Mouse (Mus musculus) neural tube, embryonic 15.5 days (tissue): Measurements from ENCODE around the gene Fam3a. TPM values are rescaled to one million over a fixed set of nuclear protein-coding genes. Genes with fewer than 3 reads are reported as not detected.
A peak's percentile ranks its signal among the peaks of the same experiment; 100 is the strongest.

ENCODE experiments used
- ATAC-seq: fragments of 200-750 bp; cut with Nextera tagmentation; 2 replicates; pipeline ENCODE4 v1.8.0; 2017; ENCODE audit warnings: mild to moderate bottlenecking, moderate TSS enrichment, moderate library complexity; ENCODE audit not compliant: low FRiP score
- H3K27ac ChIP-seq: fragments of 300-500 bp; sonication (generic); replicated peaks from 2 replicates; pipeline ENCODE4 v1.5.1; 2015; ENCODE audit warnings: mild to moderate bottlenecking, inconsistent platforms
- H3K27me3 ChIP-seq: fragments of 300-500 bp; sonication (generic); replicated peaks from 2 replicates; pipeline ENCODE4 v1.6.1; 2015; ENCODE audit warnings: inconsistent platforms
- H3K36me3 ChIP-seq: fragments of 300-500 bp; sonication (generic); 2 replicates; pipeline ENCODE4 v1.6.1; 2015; ENCODE audit warnings: inconsistent platforms
- H3K4me1 ChIP-seq: fragments of 300-500 bp; sonication (generic); 2 replicates; pipeline ENCODE4 v1.6.1; 2015; ENCODE audit warnings: inconsistent platforms
- H3K4me2 ChIP-seq: fragments of 300-500 bp; sonication (generic); 2 replicates; pipeline ENCODE4 v1.6.1; 2015; ENCODE audit warnings: inconsistent platforms, mild to moderate bottlenecking, moderate library complexity
- H3K4me3 ChIP-seq: fragments of 300-500 bp; sonication (generic); replicated peaks from 2 replicates; pipeline ENCODE4 v1.5.1; 2015; ENCODE audit warnings: mild to moderate bottlenecking, inconsistent platforms
- H3K9ac ChIP-seq: fragments of 300-500 bp; sonication (generic); replicated peaks from 2 replicates; pipeline ENCODE4 v1.6.1; 2015; ENCODE audit warnings: mild to moderate bottlenecking, inconsistent platforms
- H3K9me3 ChIP-seq: fragments of 300-500 bp; sonication (generic); replicated peaks from 2 replicates; pipeline ENCODE4 v1.6.1; 2016; ENCODE audit warnings: inconsistent platforms
- WGBS: fragments of 180-500 bp; shearing (Covaris S2); methylation state at CpG from one replicate; pipeline ENCODE4 v1.1.7; 2015; ENCODE audit warnings: mixed read lengths; 5-methylcytosine and 5-hydroxymethylcytosine counted together
- polyA plus RNA-seq: library from polyadenylated mRNA; unstranded; fragments of >200 nt; fragmentation: Nextera tagmentation; extraction: Ambion mirVana; gene quantifications from 2 replicates; pipeline ENCODE4 v1.2.1, GENCODE M21; 2015

Gene Fam3a
- polyA plus RNA-seq, result 36.6 TPM in 2 replicates

DNA sequence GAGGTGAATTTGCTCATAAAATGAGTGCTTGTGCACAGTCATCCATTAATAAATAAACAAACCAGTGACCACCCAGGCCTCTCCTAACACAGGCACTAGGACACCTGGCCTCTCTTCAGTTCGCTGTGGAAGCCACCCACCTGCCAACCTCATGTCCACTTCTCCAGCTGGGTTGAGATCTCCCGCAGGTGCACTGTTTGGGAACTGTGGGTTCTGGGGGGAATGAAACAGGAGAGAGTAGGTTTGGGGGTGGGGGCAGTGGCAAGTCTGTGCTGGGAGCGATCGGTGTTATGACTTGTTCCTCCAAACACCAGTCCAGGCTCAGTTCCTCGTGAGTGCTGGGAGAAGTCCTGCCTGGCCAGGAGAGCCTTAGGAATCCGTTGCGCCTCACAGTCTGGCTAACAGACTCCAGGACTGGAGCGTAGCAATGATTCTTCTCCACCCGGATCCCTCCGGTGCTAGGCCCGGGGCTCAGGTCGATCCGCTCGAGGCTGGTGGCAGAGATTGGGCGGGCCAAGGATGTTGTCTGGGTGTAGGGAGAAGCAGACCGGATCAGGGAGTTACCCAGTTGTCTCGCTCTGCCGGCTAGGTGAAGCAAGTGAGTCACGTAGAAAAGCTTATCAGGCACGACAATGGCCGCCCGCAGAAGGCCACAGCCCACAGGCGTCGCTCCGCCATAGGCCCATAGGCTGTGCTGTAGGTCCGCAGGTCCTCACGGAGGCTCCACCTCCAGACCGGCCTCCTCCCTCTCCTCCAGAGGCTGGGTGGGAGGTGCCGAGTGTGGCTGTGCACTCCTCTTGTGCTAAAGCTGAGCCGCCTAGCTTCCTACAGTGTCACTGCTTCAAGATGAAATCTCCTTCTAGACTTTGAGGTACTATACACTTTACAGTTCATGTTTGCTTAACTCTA, at the start of gene Fam3a, which contains the start of gene Ikbkg:
Gene Fam3a (minus strand): TSS at position 738 of the 909 bp plus-strand sequence.
Gene Ikbkg (plus strand): TSS at position 756 of the 909 bp plus-strand sequence.
- H3K9me3 ChIP-seq, result no peaks in the 10 kb centered on the region
- peak within 1 kb of the TSS; percentile 60 for H3K4me2 ChIP-seq
- WGBS, result 20% methylated on average over 29 of the region's 30 CpGs
- peak within 1 kb of the TSS; percentile 67 for H3K9ac ChIP-seq
- H3K27ac ChIP-seq, result peak within 1 kb of the TSS; percentile 84
- no peaks in the 10 kb centered on the region for H3K36me3 ChIP-seq
- H3K4me1 ChIP-seq, result peaks cover 8% of the 10 kb centered on the region; the same call in 1 of the 2 replicates
- H3K4me3 ChIP-seq, result peak within 1 kb of the TSS; percentile 55
- ATAC-seq, result peak; percentile 100
- no peaks in the 10 kb centered on the region for H3K27me3 ChIP-seq

- H3K36me3 ChIP-seq, result 0 out of 2 replicates have a peak, but pooled peaks cover 5% of the 10 kb centered on the region
- ATAC-seq, result peak; percentile 82
- H3K9me3 ChIP-seq, result no peaks in the 10 kb centered on the region
- H3K9ac ChIP-seq, result peak overlapping the region; percentile 47
- H3K27me3 ChIP-seq, result no peaks in the 10 kb centered on the region
- H3K4me2 ChIP-seq, result peak overlapping the region; percentile 60
- H3K27ac ChIP-seq, result peak overlapping the region; percentile 90
- peaks cover 10% of the 10 kb centered on the region; the same call in 1 of the 2 replicates for H3K4me1 ChIP-seq
- H3K4me3 ChIP-seq, result peak overlapping the region; percentile 51
- WGBS, result 22% methylated on average over 22 of the region's 22 CpGs
Measured at GRCm38 (mm10) chrX:74429290-74429821, 36.3 kb upstream of the Fam3a start.

- no peaks in the 10 kb centered on the region for H3K27me3 ChIP-seq
- ATAC-seq, result peak; percentile 89
Measured at GRCm38 (mm10) chrX:74428826-74429276, 35.8 kb upstream of the Fam3a start, which contains the start of gene G6pdx. G6pdx (minus strand) TSS chrX:74429194.

DNA sequence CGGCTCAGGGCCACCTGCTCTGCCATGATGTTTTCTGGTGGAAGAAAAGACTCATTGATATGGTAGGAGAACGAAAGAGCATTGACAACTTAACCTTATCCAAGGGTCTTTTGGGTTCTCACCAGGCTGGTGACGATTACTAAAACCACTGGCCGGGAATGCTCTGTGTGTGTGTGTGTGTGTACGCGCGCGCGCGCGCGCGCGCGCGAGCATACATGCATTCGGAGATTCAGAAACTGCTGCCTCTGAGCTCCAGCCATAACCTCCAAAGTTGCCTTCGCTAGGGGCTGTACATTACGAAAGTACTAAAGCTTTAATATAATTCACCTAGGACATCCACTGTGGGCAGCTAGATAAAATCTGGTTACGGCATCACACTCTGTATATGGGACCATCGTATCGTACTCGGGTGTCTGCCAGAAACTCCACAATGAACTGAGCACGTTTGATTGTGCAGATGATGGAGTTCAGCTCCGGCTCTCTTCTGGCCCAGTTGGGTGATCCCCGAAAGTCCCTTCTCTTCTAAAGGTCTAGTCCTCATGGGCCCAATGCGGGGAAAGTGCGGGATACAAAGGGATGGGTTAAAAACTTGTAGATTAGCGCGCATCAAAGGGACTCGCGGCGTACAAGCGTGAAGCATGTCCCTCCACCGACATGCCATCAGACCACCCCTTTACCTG, 35.2 kb upstream of the Fam3a start:
- Histone ChIP-seq H3K4me2 (peak overlapping the region; percentile 60), H3K9ac (peak overlapping the region; percentile 45), H3K4me3 (peak overlapping the region; percentile 51), H3K4me1 (peaks cover 10% of the 10 kb centered on the region; the same call in 1 of the 2 replicates), H3K9me3 (no peaks in the 10 kb centered on the region), H3K27ac (peak overlapping the region; percentile 90), H3K27me3 (no peaks in the 10 kb centered on the region), H3K36me3 (no peaks in the 10 kb centered on the region)
- WGBS, result 30% methylated on average over 35 of the region's 35 CpGs
- peak; percentile 57 for ATAC-seq

More at GRCm38 (mm10) chrX:74428826-74429276, 35.8 kb upstream of the Fam3a start, which contains the start of gene G6pdx:
- Histone ChIP-seq H3K4me2 (peak within 1 kb of the TSS; percentile 60), H3K27ac (peak within 1 kb of the TSS; percentile 90), H3K9ac (peak within 1 kb of the TSS; percentile 47), H3K36me3 (0 out of 2 replicates have a peak, but pooled peaks cover 2% of the 10 kb centered on the region), H3K9me3 (no peaks in the 10 kb centered on the region), H3K4me3 (peak within 1 kb of the TSS; percentile 51), H3K4me1 (peaks cover 10% of the 10 kb centered on the region; the same call in 1 of the 2 replicates)
- WGBS, result 19% methylated on average over 25 of the region's 25 CpGs

DNA sequence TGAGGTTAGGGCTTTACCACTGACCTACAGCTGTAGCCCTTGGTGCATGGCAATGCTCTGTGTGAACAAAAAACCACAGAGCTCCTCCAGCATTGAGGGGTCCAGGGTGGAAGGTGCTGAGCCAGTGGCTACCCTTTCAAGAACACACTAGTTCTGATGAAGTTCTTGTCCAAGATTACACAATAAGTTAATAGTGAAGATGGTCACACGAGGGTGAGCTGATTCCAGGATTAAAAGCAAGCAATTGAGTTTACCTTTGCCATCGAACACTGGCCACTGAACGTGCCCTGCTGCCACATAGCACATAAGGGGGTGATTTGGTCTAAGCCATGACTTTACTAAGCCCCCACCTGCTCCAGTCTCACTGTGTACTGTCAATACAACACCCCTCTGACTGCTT, 34.0 kb upstream of the Fam3a start:
- Histone ChIP-seq H3K4me1 (peaks cover 10% of the 10 kb centered on the region; the same call in 1 of the 2 replicates), H3K9me3 (no peaks in the 10 kb centered on the region), H3K9ac (no peak overlapping the region), H3K36me3 (no peaks in the 10 kb centered on the region), H3K4me3 (no peak overlapping the region), H3K4me2 (no peak overlapping the region), H3K27me3 (no peaks in the 10 kb centered on the region), H3K27ac (no peak overlapping the region)
- ATAC-seq, result no peak
- 77% methylated on average over 3 of the region's 3 CpGs for WGBS

DNA sequence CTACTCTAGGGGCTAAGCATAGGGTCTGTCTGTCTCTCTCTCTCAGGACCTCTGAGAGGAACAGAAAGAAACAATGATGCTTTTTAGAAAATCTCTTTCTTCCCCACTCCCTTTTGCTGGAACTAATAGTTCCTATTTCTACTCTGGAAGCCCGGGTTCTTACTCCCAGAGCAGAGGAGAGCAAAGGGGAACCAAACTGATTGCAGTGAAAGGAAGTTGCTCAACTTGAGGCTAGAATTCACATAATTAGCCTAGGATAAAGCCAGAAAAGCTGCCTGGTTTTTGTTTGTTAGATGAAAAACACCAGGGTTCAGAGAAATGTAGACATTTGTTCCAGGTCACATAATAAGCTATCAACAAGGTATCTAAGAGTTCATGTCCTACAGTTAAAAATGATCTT, 33.2 kb upstream of the Fam3a start:
- ATAC-seq, result no peak
- WGBS, result 85% methylated on average over 1 of the region's 1 CpGs
- H3K4me1 ChIP-seq, result peaks cover 10% of the 10 kb centered on the region; the same call in 1 of the 2 replicates
- H3K27ac ChIP-seq, result no peak overlapping the region
- no peaks in the 10 kb centered on the region for H3K36me3 ChIP-seq
- H3K4me3 ChIP-seq, result no peak overlapping the region
- no peak overlapping the region for H3K4me2 ChIP-seq
- no peaks in the 10 kb centered on the region for H3K27me3 ChIP-seq
- no peaks in the 10 kb centered on the region for H3K9me3 ChIP-seq
- H3K9ac ChIP-seq, result no peak overlapping the region

DNA sequence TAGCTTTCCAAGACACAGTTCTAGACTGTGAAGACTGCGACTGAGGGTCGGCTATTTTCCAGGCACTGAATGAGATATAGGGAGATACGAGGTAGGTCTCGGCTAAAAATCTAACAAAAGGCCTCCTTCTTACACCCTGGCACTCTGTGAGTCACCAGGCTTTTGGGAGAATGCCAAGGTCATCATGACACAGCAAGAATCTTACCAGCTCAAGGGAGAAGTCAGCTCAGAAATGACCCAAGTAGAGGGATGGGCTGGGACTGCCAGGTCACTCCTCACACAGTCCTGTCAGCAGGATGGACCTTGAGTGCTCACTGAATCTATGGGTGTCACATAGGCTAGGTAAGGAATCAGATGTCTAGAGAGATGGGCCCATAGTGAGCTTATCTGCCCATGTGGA, 32.1 kb upstream of the Fam3a start:
- H3K4me2 ChIP-seq, result no peak overlapping the region
- no peaks in the 10 kb centered on the region for H3K36me3 ChIP-seq
- H3K4me3 ChIP-seq, result no peak overlapping the region
- H3K9ac ChIP-seq, result no peak overlapping the region
- ATAC-seq, result no peak
- H3K27ac ChIP-seq, result no peak overlapping the region
- no peaks in the 10 kb centered on the region for H3K27me3 ChIP-seq
- H3K4me1 ChIP-seq, result peaks cover 7% of the 10 kb centered on the region; the same call in 1 of the 2 replicates
- 83% methylated on average over 4 of the region's 4 CpGs for WGBS
- H3K9me3 ChIP-seq, result no peaks in the 10 kb centered on the region

GRCm38 (mm10) chrX:74424443-74424842, 31.4 kb upstream of the Fam3a start:
- no peak overlapping the region for H3K4me3 ChIP-seq
- no peak for ATAC-seq
- no peaks in the 10 kb centered on the region for H3K27me3 ChIP-seq
- H3K36me3 ChIP-seq, result no peaks in the 10 kb centered on the region
- H3K27ac ChIP-seq, result no peak overlapping the region
- H3K9ac ChIP-seq, result no peak overlapping the region
- H3K4me1 ChIP-seq, result peaks cover 6% of the 10 kb centered on the region; the same call in 1 of the 2 replicates
- H3K9me3 ChIP-seq, result no peaks in the 10 kb centered on the region
- H3K4me2 ChIP-seq, result no peak overlapping the region

GRCm38 (mm10) chrX:74413377-74413776, 20.3 kb upstream of the Fam3a start:
- Histone ChIP-seq H3K4me2 (no peak overlapping the region), H3K4me1 (no peaks in the 10 kb centered on the region)
- peak; percentile 81 for ATAC-seq

DNA sequence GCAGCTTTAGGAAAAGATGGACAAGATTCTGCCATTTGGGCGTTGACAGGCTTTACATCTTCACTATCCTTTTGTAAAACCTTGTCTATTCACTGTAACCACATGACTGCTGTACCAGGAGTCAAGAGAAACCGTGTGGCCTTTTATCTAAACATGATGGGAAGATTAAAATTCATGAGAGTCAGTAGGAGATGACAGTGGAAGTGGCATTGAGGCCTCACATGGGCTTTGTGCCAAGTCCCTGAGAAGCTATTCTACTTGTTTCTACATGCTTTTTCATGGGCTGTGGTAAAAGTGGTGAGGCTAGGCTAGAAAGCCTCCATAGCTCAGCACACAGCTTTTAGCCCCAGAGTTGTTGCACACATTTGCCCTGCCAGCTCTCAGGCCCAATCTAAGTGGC, 15.3 kb upstream of the Fam3a start:
- Histone ChIP-seq H3K36me3 (no peaks in the 10 kb centered on the region), H3K4me3 (no peak overlapping the region), H3K9ac (no peak overlapping the region), H3K9me3 (no peaks in the 10 kb centered on the region), H3K27me3 (no peaks in the 10 kb centered on the region), H3K4me1 (no peaks in the 10 kb centered on the region), H3K27ac (no peak overlapping the region), H3K4me2 (no peak overlapping the region)
- no peak for ATAC-seq
- WGBS, result 39% methylated on average over 2 of the region's 2 CpGs

More at GRCm38 (mm10) chrX:74413377-74413776, 20.3 kb upstream of the Fam3a start:
- Histone ChIP-seq H3K36me3 (no peaks in the 10 kb centered on the region), H3K9me3 (no peaks in the 10 kb centered on the region), H3K27ac (no peak overlapping the region), H3K27me3 (no peaks in the 10 kb centered on the region), H3K9ac (no peak overlapping the region), H3K4me3 (no peak overlapping the region)

GRCm38 (mm10) chrX:74400136-74400535, 7.1 kb upstream of the Fam3a start:
- Histone ChIP-seq H3K4me2 (no peak overlapping the region), H3K27me3 (no peaks in the 10 kb centered on the region), H3K9me3 (no peaks in the 10 kb centered on the region), H3K4me1 (no peaks in the 10 kb centered on the region), H3K4me3 (no peak overlapping the region), H3K36me3 (no peaks in the 10 kb centered on the region), H3K27ac (no peak overlapping the region), H3K9ac (no peak overlapping the region)
- WGBS, result 87% methylated on average over 3 of the region's 3 CpGs
- no peak for ATAC-seq
